Mouse (Mus musculus) macrophage (primary cell): ENCODE measurements around the gene Pnkd. TPM values are rescaled to one million over a fixed set of nuclear protein-coding genes. Genes with fewer than 3 reads are reported as not detected.

Experiments used
- H3K27ac ChIP-seq: fragments of 350-480 bp; formaldehyde crosslinking; 2 replicates; pipeline ENCODE4 v1.9.0; 2021
- H3K36me3 ChIP-seq: fragments of 350-480 bp; formaldehyde crosslinking; 2 replicates; pipeline ENCODE4 v1.9.0; 2021; ENCODE audit errors: inconsistent target
- H3K4me3 ChIP-seq: fragments of 350-480 bp; formaldehyde crosslinking; 2 replicates; pipeline ENCODE4 v1.9.0; 2021; ENCODE audit errors: inconsistent target
- H3K79me2 ChIP-seq: fragments of 350-480 bp; formaldehyde crosslinking; 2 replicates; pipeline ENCODE4 v1.9.0; 2021; ENCODE audit errors: inconsistent target
- WGBS: methylation state at CpG from one replicate; pipeline ENCODE4 v1.1.7; 2026; ENCODE audit warnings: inconsistent platforms; ENCODE audit not compliant: missing documents; 5-methylcytosine and 5-hydroxymethylcytosine counted together
- polyA plus RNA-seq: library from polyadenylated mRNA; stranded (reverse); fragments of 250-400 nt; gene quantifications from 3 replicates; pipeline ENCODE4 v1.2.4, GENCODE M21; 2018; ENCODE audit warnings: inconsistent platforms
- total RNA-seq, 78 experiments: library from RNA; depleted of rRNA; stranded (reverse); fragments of 250-400 nt; gene quantifications; 1 replicate in 9 of 78; 2 replicates in 24 of 78; 3 replicates in 43 of 78; 4 replicates in 2 of 78; pipeline ENCODE4 v1.2.4; 2018; ENCODE audit warnings: inconsistent platforms in 56 of 78

The Pnkd gene
- total RNA-seq (2018; cell fraction: chromatin; rRNA removed) = 10 to 100 TPM in 15 of 26 experiments, 1 to 10 TPM in 11; 2.3 to 31.8 (median 11.8) TPM
- 10 to 100 TPM; 25.9 to 46.8 (median 36.7) TPM for total RNA-seq (2018; cell fraction: cytosol; rRNA removed)
- 10 to 100 TPM in 14 of 26 experiments, 1 to 10 TPM in 12; 4.5 to 23.2 (median 10.1) TPM for total RNA-seq (2018; cell fraction: nucleus; rRNA removed)
- 20.6 to 40.9 TPM (median 36.6 TPM) in 3 replicates for polyA plus RNA-seq

- peak within 1 kb of the TSS; percentile 79 for H3K27ac ChIP-seq
- peaks cover 28% of the 10 kb centered on the region for H3K79me2 ChIP-seq
- 0% methylated on average over 54 of the region's 56 CpGs for WGBS
- H3K36me3 ChIP-seq = peaks cover 56% of the 10 kb centered on the region
- H3K4me3 ChIP-seq = peak within 1 kb of the TSS; percentile 95
Measured at GRCm38 (mm10) chr1:74284543-74285160, at the start of gene Pnkd, which contains the start of gene Aamp. Gene Pnkd, plus strand, starts transcription at chr1:74284930. Gene Aamp, minus strand, starts transcription at chr1:74284738.

GRCm38 (mm10) chr1:74235938-74236589 is 48.7 kb upstream of the Pnkd start, which contains the start of gene Arpc2:
Gene Arpc2, plus strand, starts transcription at chr1:74236084.
- Histone ChIP-seq H3K79me2 (peaks cover 46% of the 10 kb centered on the region), H3K27ac (peak within 1 kb of the TSS; percentile 94), H3K4me3 (peak within 1 kb of the TSS; percentile 91), H3K36me3 (no peaks in the 10 kb centered on the region)
- 10% methylated on average over 34 of the region's 55 CpGs for WGBS

GRCm38 (mm10) chr1:74236590-74237317 is 48.0 kb upstream of the Pnkd start:
- Histone ChIP-seq H3K36me3 (no peaks in the 10 kb centered on the region), H3K4me3 (peak overlapping the region; percentile 91), H3K27ac (peak overlapping the region; percentile 94), H3K79me2 (peaks cover 53% of the 10 kb centered on the region)
- WGBS = under 1% methylated on average over 51 of the region's 57 CpGs

- H3K79me2 ChIP-seq = peaks cover 62% of the 10 kb centered on the region
- H3K4me3 ChIP-seq = peak overlapping the region; percentile 91
- WGBS = 0% methylated on average over 5 of the region's 5 CpGs
- H3K27ac ChIP-seq = peak overlapping the region; percentile 94
- H3K36me3 ChIP-seq = no peaks in the 10 kb centered on the region
Measured at GRCm38 (mm10) chr1:74237671-74238070, 47.1 kb upstream of the Pnkd start.

- no peaks in the 10 kb centered on the region for H3K36me3 ChIP-seq
- H3K27ac ChIP-seq = peak overlapping the region; percentile 94
- peaks cover 67% of the 10 kb centered on the region for H3K79me2 ChIP-seq
- peak overlapping the region; percentile 91 for H3K4me3 ChIP-seq
- WGBS = 0% methylated on average over 1 of the region's 1 CpGs
Measured at GRCm38 (mm10) chr1:74238136-74238535, 46.6 kb upstream of the Pnkd start.

GRCm38 (mm10) chr1:74239162-74239561 is 45.6 kb upstream of the Pnkd start:
- no peaks in the 10 kb centered on the region for H3K36me3 ChIP-seq
- H3K4me3 ChIP-seq = peak overlapping the region; percentile 91
- 11% methylated on average over 7 of the region's 7 CpGs for WGBS
- peaks cover 77% of the 10 kb centered on the region for H3K79me2 ChIP-seq
- peak overlapping the region; percentile 94 for H3K27ac ChIP-seq

GRCm38 (mm10) chr1:74239618-74240017 is 45.1 kb upstream of the Pnkd start:
- H3K4me3 ChIP-seq = peak overlapping the region; percentile 91
- H3K79me2 ChIP-seq = peaks cover 82% of the 10 kb centered on the region
- WGBS = 2% methylated on average over 11 of the region's 11 CpGs
- H3K27ac ChIP-seq = peak overlapping the region; percentile 94
- H3K36me3 ChIP-seq = no peaks in the 10 kb centered on the region

GRCm38 (mm10) chr1:74240311-74240710 is 44.4 kb upstream of the Pnkd start:
- peak overlapping the region; percentile 91; the same call in 1 of the 2 replicates for H3K4me3 ChIP-seq
- no peaks in the 10 kb centered on the region for H3K36me3 ChIP-seq
- 28% methylated on average over 6 of the region's 6 CpGs for WGBS
- H3K27ac ChIP-seq = peak overlapping the region; percentile 94
- H3K79me2 ChIP-seq = peaks cover 89% of the 10 kb centered on the region

- Histone ChIP-seq H3K4me3 (no peak overlapping the region), H3K36me3 (0 out of 2 replicates have a peak, but pooled peaks cover under 1% of the 10 kb centered on the region), H3K27ac (peak overlapping the region; percentile 94), H3K79me2 (peaks cover 94% of the 10 kb centered on the region)
- WGBS = 25% methylated on average over 4 of the region's 4 CpGs
Measured at GRCm38 (mm10) chr1:74240832-74241231, 43.9 kb upstream of the Pnkd start.

GRCm38 (mm10) chr1:74245525-74245924 is 39.2 kb upstream of the Pnkd start:
- no peak overlapping the region for H3K4me3 ChIP-seq
- WGBS = 59% methylated on average over 2 of the region's 2 CpGs
- no peak overlapping the region for H3K27ac ChIP-seq
- peaks cover 92% of the 10 kb centered on the region for H3K79me2 ChIP-seq
- peaks cover 8% of the 10 kb centered on the region; the same call in 1 of the 2 replicates for H3K36me3 ChIP-seq

GRCm38 (mm10) chr1:74248799-74249198 is 35.9 kb upstream of the Pnkd start:
- 0% methylated on average over 1 of the region's 1 CpGs for WGBS
- Histone ChIP-seq H3K36me3 (peaks cover 41% of the 10 kb centered on the region), H3K79me2 (peaks cover 92% of the 10 kb centered on the region)

GRCm38 (mm10) chr1:74249331-74249980 is 35.3 kb upstream of the Pnkd start:
- WGBS = 20% methylated on average over 5 of the region's 5 CpGs
- H3K36me3 ChIP-seq = peaks cover 48% of the 10 kb centered on the region
- peaks cover 92% of the 10 kb centered on the region for H3K79me2 ChIP-seq
- peak overlapping the region; percentile 96 for H3K27ac ChIP-seq
- no peak overlapping the region for H3K4me3 ChIP-seq

More at GRCm38 (mm10) chr1:74248799-74249198, 35.9 kb upstream of the Pnkd start:
- peak overlapping the region; percentile 96 for H3K27ac ChIP-seq
- no peak overlapping the region for H3K4me3 ChIP-seq

- WGBS = 41% methylated on average over 4 of the region's 4 CpGs
- H3K36me3 ChIP-seq = peaks cover 54% of the 10 kb centered on the region
- H3K27ac ChIP-seq = peak overlapping the region; percentile 96
- H3K4me3 ChIP-seq = no peak overlapping the region
- peaks cover 92% of the 10 kb centered on the region for H3K79me2 ChIP-seq
Measured at GRCm38 (mm10) chr1:74250096-74250495, 34.6 kb upstream of the Pnkd start.
